Mouse (Mus musculus) embryonic facial prominence, embryonic 13.5 days (tissue): ENCODE measurements around the gene Zfp418. TPM values are rescaled to one million over a fixed set of nuclear protein-coding genes. Genes with fewer than 3 reads are reported as not detected.
"Not testable (repeated sequence)": the region's sequence is repeated elsewhere in the genome, so short reads cannot be mapped to it uniquely, and the experiment has no call there.

ENCODE experiments used
- ATAC-seq: fragments of 200-750 bp; cut with Nextera tagmentation; 2 replicates; pipeline ENCODE4 v1.8.0; 2017; ENCODE audit warnings: low read depth; ENCODE audit not compliant: insufficient number of reproducible peaks, insufficient read depth, low FRiP score, low TSS enrichment
- H3K27ac ChIP-seq: fragments of 300-500 bp; sonication (generic); 2 replicates; pipeline ENCODE4 v1.5.1; 2015; ENCODE audit warnings: moderate library complexity, mild to moderate bottlenecking, inconsistent platforms
- H3K27me3 ChIP-seq: fragments of 300-500 bp; sonication (generic); 2 replicates; pipeline ENCODE4 v1.6.1; 2015; ENCODE audit warnings: mild to moderate bottlenecking, inconsistent platforms
- H3K36me3 ChIP-seq: fragments of 300-500 bp; sonication (generic); 2 replicates; pipeline ENCODE4 v1.6.1; 2015; ENCODE audit warnings: mild to moderate bottlenecking, inconsistent platforms
- H3K4me1 ChIP-seq: fragments of 300-500 bp; sonication (generic); 2 replicates; pipeline ENCODE4 v1.6.1; 2015; ENCODE audit warnings: inconsistent platforms
- H3K4me2 ChIP-seq: fragments of 300-500 bp; sonication (generic); 2 replicates; pipeline ENCODE4 v1.6.1; 2015; ENCODE audit warnings: moderate library complexity, mild to moderate bottlenecking, inconsistent platforms
- H3K4me3 ChIP-seq: fragments of 300-500 bp; sonication (generic); 2 replicates; pipeline ENCODE4 v1.5.1; 2015; ENCODE audit warnings: mild to moderate bottlenecking, inconsistent platforms
- H3K9ac ChIP-seq: fragments of 300-500 bp; sonication (generic); 2 replicates; pipeline ENCODE4 v1.6.1; 2015; ENCODE audit warnings: mild to moderate bottlenecking, inconsistent platforms
- H3K9me3 ChIP-seq: fragments of 300-500 bp; sonication (generic); 2 replicates; pipeline ENCODE4 v1.6.1; 2016; ENCODE audit warnings: inconsistent platforms
- WGBS: fragments of 180-500 bp; shearing (Covaris S2); methylation state at CpG from one replicate; pipeline ENCODE4 v1.1.7; 2015; ENCODE audit warnings: mixed read lengths; 5-methylcytosine and 5-hydroxymethylcytosine counted together
- polyA plus RNA-seq: library from polyadenylated mRNA; unstranded; fragments of >200 nt; fragmentation: Nextera tagmentation; extraction: Ambion mirVana; gene quantifications from 2 replicates; pipeline ENCODE4 v1.2.1, GENCODE M21; 2015

Gene Zfp418
- 3.5 and 3.7 TPM in 2 replicates for polyA plus RNA-seq

DNA sequence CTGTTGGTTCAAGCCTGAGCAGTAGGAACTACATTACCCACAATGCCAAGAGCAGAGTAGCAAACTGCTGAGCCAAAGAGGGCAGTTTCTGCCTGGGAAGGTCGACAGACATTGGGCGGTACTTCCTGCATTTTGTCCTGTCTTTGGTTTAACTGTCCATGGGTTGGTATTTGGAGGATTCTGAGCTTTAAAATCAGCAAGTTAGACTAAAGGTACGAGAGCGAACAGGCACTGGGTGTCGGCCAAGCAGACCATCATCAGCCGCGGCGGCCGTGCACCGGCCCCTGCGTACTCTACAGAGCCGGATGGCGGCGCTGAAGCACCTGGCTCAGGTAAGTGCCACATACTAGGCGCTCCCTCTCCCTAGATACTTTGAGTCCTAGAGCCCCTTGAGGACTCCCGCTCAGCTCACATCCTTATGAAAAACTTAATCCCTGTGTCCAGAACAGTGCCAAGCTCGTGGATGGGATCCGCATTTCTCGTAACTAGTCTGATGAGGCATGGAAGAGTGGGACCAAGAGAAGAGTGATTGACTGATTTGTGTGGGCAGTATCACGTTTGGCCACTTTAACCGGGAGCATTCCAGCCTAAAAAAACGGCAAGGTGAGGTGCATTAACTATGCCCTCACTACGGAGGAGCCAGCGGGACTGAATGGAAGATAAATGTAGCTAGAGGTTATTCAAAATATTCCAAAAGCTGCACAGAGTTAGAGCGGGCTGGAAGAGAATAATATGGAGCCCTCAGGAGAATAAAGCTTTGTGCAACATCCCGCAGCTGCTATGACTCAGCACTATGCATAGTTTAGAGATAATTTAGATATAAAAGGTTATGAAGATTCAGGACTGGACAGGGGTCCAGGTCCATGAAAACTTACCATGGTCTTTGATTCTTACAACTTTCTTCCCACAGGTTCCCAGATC is at the start of gene Zfp418:
Gene Zfp418 (plus strand): TSS at position 104 of the 921 bp plus-strand sequence.
- peak; percentile 89 for ATAC-seq

DNA sequence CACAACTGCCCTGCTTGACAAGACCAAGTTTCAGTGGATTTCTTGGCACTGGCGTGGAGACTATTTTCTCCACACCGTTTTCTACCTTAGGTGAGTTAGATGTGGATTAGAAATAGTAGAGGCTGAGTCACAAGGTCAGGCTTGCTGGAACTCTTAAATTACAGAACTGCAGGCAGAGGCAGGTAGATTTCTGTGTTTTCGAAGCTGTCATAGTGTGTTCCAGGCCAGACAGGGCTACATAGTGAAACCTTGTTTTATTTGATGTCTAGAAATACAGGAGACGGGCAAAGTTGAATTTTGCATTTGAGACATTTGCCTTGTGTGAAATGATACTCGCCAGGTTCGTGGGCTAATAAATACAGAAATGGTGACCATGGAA is 49.5 kb upstream of the Zfp418 start:
- Histone ChIP-seq H3K9me3 (no peaks in the 10 kb centered on the region), H3K9ac (peak overlapping the region; percentile 72; the same call in 1 of the 2 replicates), H3K27me3 (no peaks in the 10 kb centered on the region), H3K4me1 (peaks cover 10% of the 10 kb centered on the region; the same call in 1 of the 2 replicates), H3K4me3 (peak overlapping the region; percentile 62), H3K36me3 (peaks cover 26% of the 10 kb centered on the region), H3K4me2 (peak overlapping the region; percentile 62), H3K27ac (no peak overlapping the region)
- ATAC-seq = no peak
- 53% methylated on average over 6 of the region's 6 CpGs for WGBS

More for the DNA sequence above, at the start of gene Zfp418:
- peaks cover 6% of the 10 kb centered on the region for H3K4me1 ChIP-seq
- H3K4me2 ChIP-seq = peak within 1 kb of the TSS; percentile 80
- peak within 1 kb of the TSS; percentile 78 for H3K9ac ChIP-seq
- 2% methylated on average over 26 of the region's 26 CpGs for WGBS
- no peaks in the 10 kb centered on the region for H3K27me3 ChIP-seq
- peaks cover 20% of the 10 kb centered on the region for H3K36me3 ChIP-seq
- peak within 1 kb of the TSS; percentile 76 for H3K4me3 ChIP-seq
- H3K27ac ChIP-seq = peak within 1 kb of the TSS; percentile 77
- H3K9me3 ChIP-seq = no peaks in the 10 kb centered on the region

- 93% methylated on average over 15 of the region's 15 CpGs for WGBS
- H3K9me3 ChIP-seq, H3K27ac ChIP-seq, H3K27me3 ChIP-seq, H3K9ac ChIP-seq, H3K4me3 ChIP-seq, ATAC-seq, H3K4me1 ChIP-seq, H3K4me2 ChIP-seq: not testable (repeated sequence)
- H3K36me3 ChIP-seq = peaks cover 12% of the 10 kb centered on the region; the same call in 1 of the 2 replicates
Observed at GRCm38 (mm10) chr7:7130491-7131124, 40.5 kb upstream of the Zfp418 start.

GRCm38 (mm10) chr7:7132751-7133150 is 38.4 kb upstream of the Zfp418 start:
- Histone ChIP-seq H3K4me2 (no peak overlapping the region), H3K4me3 (no peak overlapping the region), H3K27me3 (no peaks in the 10 kb centered on the region), H3K9me3 (no peaks in the 10 kb centered on the region), H3K27ac (no peak overlapping the region), H3K4me1 (no peaks in the 10 kb centered on the region), H3K9ac (no peak overlapping the region), H3K36me3 (peaks cover 12% of the 10 kb centered on the region; the same call in 1 of the 2 replicates)
- WGBS = 80% methylated on average over 8 of the region's 8 CpGs
- no peak for ATAC-seq

DNA sequence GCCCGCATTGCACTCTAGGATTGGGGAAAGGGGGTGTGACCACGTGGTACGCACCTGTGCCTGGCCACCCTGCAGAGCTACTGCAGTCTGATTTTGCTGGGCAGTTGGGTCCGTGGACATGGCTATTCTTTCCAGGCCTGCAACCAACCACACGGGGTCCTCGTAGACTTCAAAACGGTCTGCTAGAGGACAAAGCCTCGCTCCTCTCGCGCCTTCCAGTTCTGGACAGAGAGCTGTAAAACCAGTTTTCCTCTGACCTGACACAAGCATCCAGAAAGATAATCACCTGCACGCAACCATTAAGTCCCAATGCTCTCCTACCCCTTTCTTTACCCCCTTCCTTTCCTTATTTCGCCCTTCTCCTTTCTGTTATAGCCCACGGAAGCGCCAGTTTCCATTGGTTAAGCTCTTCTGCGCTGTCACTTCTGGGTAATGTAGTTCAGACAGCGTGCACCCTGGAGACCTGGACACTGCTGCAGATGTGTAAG is 34.7 kb upstream of the Zfp418 start, which contains the start of gene Zfp773:
Gene Zfp773 (minus strand): TSS at position 377 of the 488 bp plus-strand sequence.
- H3K4me1 ChIP-seq = no peaks in the 10 kb centered on the region
- no peaks in the 10 kb centered on the region for H3K9me3 ChIP-seq
- peak within 1 kb of the TSS; percentile 71 for H3K4me2 ChIP-seq
- ATAC-seq = peak; percentile 86; the same call in 1 of the 2 replicates
- H3K27me3 ChIP-seq = no peaks in the 10 kb centered on the region
- peaks cover 8% of the 10 kb centered on the region; the same call in 1 of the 2 replicates for H3K36me3 ChIP-seq
- peak within 1 kb of the TSS; percentile 54 for H3K4me3 ChIP-seq
- no peak within 1 kb of the TSS for H3K27ac ChIP-seq
- peak within 1 kb of the TSS; percentile 74 for H3K9ac ChIP-seq
- 4% methylated on average over 16 of the region's 16 CpGs for WGBS

DNA sequence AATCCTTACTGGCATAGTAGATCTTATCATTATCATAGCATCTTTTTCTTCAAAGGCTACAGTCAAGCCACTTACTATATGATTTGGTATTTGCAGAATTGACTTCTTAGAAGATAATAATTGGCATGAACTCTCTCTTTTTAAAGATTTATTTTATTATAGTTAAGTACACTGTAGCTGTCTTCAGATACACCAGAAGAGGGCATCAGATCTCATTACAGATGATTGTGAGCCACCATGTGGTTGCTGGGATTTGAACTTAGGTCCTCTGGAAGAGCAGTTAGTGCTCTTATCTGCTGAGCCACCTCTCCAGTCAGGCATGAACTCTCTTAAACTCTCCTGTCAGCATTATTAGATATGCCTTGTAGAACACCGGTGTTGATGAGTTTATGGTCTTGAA is 26.9 kb upstream of the Zfp418 start:
- no peak for ATAC-seq
- WGBS = 84% methylated on average over 1 of the region's 1 CpGs
- Histone ChIP-seq H3K4me3 (no peak overlapping the region), H3K9me3 (0 out of 2 replicates have a peak, but pooled peaks cover 6% of the 10 kb centered on the region), H3K27me3 (no peaks in the 10 kb centered on the region), H3K27ac (no peak overlapping the region), H3K9ac (no peak overlapping the region), H3K4me1 (no peaks in the 10 kb centered on the region), H3K4me2 (no peak overlapping the region), H3K36me3 (no peaks in the 10 kb centered on the region)

- no peaks in the 10 kb centered on the region for H3K36me3 ChIP-seq
- no peak overlapping the region for H3K4me2 ChIP-seq
- ATAC-seq = no peak
- no peak overlapping the region for H3K27ac ChIP-seq
- no peak overlapping the region for H3K9ac ChIP-seq
- no peaks in the 10 kb centered on the region for H3K27me3 ChIP-seq
- H3K4me1 ChIP-seq = no peaks in the 10 kb centered on the region
- H3K4me3 ChIP-seq = no peak overlapping the region
- WGBS = 86% methylated on average over 15 of the region's 15 CpGs
- 0 out of 2 replicates have a peak, but pooled peaks cover 6% of the 10 kb centered on the region for H3K9me3 ChIP-seq
Observed at GRCm38 (mm10) chr7:7145991-7146608, 25.0 kb upstream of the Zfp418 start.

DNA sequence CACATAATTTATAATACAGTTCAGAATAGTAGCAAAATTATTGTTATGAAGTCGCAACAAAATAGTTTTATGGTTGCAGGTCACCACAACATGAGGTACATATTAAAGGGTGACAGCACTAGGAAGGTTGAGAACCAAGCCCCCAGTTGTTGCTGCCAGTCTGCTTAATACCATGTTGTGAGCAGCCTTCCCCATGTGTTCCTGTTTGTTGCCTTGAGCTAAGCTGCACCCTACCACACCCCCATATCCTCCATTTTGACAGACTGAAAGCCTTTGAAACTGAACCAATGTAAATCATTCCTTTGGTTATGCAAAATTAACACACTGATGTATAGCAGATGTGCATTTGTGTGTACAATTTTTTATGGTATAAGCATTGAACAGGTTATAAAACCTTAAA is 14.8 kb downstream of the Zfp418 start:
- Histone ChIP-seq H3K9me3 (no peaks in the 10 kb centered on the region), H3K4me3 (no peak overlapping the region), H3K36me3 (peaks cover 24% of the 10 kb centered on the region), H3K4me2 (no peak overlapping the region), H3K9ac (no peak overlapping the region), H3K4me1 (peaks cover 5% of the 10 kb centered on the region; the same call in 1 of the 2 replicates), H3K27me3 (no peaks in the 10 kb centered on the region), H3K27ac (no peak overlapping the region)
- peak; percentile 71; the same call in 1 of the 2 replicates for ATAC-seq
- whole genome bisulfite sequencing = 43% methylated on average over 1 of the region's 1 CpGs

GRCm38 (mm10) chr7:7187417-7188190 is 16.5 kb downstream of the Zfp418 start:
- ATAC-seq = no peak
- H3K9me3 ChIP-seq = no peaks in the 10 kb centered on the region
- H3K4me3 ChIP-seq = peak overlapping the region; percentile 54
- 0 out of 2 replicates have a peak overlapping the region, but pooled peaks have one; percentile 46 for H3K9ac ChIP-seq
- no peaks in the 10 kb centered on the region for H3K27me3 ChIP-seq
- peak overlapping the region; percentile 54 for H3K4me2 ChIP-seq
- H3K36me3 ChIP-seq = peaks cover 7% of the 10 kb centered on the region
- H3K27ac ChIP-seq = no peak overlapping the region
- whole genome bisulfite sequencing = 39% methylated on average over 13 of the region's 13 CpGs
- peaks cover 5% of the 10 kb centered on the region; the same call in 1 of the 2 replicates for H3K4me1 ChIP-seq

DNA sequence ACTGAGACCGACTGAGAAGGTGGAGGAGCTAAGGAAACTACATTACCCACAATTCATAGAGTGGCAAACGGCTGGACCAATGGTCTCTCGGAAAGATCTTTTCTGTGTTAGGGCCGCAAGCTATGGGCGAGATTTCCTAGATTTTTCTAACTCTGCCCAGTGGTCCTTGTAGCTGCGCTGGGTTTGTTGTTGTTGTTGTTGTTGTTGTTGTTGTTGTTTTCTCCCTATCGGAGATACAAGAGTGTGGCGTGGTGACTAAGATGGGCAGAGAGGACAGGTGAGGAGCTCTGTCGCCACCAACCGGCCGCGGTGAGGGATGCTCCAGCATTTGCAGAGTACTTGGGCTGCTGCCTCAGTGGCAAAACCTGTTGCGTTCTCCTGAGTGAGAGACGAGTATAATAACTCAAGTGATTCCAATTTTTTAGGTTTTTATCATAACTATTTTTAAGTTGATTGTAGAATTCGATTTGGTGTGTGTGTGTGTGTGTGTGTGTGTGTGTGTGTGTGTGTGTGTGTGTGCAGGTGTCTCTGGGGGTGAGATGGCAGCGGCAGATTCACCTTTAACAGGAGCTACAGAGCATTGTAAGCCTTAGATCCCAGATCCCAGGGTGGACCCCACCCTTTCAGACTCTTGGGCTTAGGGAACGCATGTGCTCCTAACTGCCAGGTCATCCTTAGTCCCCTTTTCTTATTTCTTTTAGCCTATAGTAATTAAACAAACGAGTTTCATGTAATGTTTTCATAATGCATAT is 17.2 kb downstream of the Zfp418 start:
- H3K9me3 ChIP-seq = no peaks in the 10 kb centered on the region
- peak overlapping the region; percentile 54 for H3K4me3 ChIP-seq
- no peaks in the 10 kb centered on the region for H3K36me3 ChIP-seq
- no peaks in the 10 kb centered on the region for H3K27me3 ChIP-seq
- ATAC-seq = peak; percentile 72; the same call in 1 of the 2 replicates
- no peak overlapping the region for H3K27ac ChIP-seq
- 12% methylated on average over 18 of the region's 18 CpGs for WGBS
- peaks cover 5% of the 10 kb centered on the region; the same call in 1 of the 2 replicates for H3K4me1 ChIP-seq
- peak overlapping the region; percentile 46; the same call in 1 of the 2 replicates for H3K9ac ChIP-seq
- H3K4me2 ChIP-seq = peak overlapping the region; percentile 54
